Mouse (Mus musculus) myocyte (in vitro differentiated cells): ENCODE data around the gene Zbtb34.

Experiments
- POLR2A ChIP-seq: IDR thresholded peaks from one replicate; pipeline ENCODE4 v1.6.1; 2011; ENCODE audit warnings: low read depth, mild to moderate bottlenecking, control low read depth, moderate library complexity; ENCODE audit not compliant: insufficient read length
- TCF12 ChIP-seq: IDR thresholded peaks from one replicate; pipeline ENCODE4 v1.6.1; 2011; ENCODE audit warnings: mild to moderate bottlenecking, control low read depth; ENCODE audit not compliant: poor library complexity, insufficient read depth, severe bottlenecking

DNA sequence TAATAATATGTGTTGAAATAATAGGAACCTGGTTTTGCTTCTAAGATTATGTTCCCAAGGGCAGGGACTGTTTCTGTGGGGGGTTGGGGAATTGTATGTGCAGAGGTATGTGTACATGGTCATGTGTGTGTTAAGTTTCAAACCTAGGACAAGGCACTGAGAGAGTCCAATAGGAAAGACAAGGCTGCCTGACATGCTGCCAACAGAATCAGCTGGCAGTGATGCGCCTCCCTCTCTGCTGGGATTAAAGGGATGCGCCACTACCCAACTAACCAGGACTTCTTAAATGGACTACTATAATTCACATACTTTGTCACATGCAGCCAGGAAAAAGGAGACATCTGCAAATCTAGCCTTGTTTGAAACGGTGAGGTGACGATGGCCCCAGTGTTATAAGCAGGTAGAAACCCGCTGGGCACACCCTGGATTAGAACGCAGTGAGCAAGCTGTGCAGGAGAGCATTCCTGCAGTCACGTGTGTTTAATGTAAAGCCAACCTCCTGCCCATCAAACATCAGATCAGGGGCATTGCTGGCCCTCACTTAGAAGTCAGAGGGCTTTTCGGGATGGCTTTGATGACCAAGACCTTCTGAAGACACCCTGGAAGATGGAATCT is 4.0 kb upstream of the Zbtb34 start:
- no peak for TF ChIP-seq TCF12
- no peak for TF ChIP-seq POLR2A
